Mouse (Mus musculus) lung, adult 2 months (tissue): ENCODE measurements around the gene Lsm11.

ENCODE experiments used
- CTCF ChIP-seq: fragments of 200-500 bp; IDR thresholded peaks from 2 replicates; pipeline ENCODE4 v1.5.1; 2011; ENCODE audit warnings: mild to moderate bottlenecking, low read length, control low read depth; ENCODE audit not compliant: insufficient read depth
- POLR2A ChIP-seq: fragments of 200-500 bp; IDR thresholded peaks from 2 replicates; pipeline ENCODE4 v1.6.1; 2011; ENCODE audit warnings: low read depth, mild to moderate bottlenecking, control low read depth, low read length, borderline replicate concordance; ENCODE audit errors: extremely low read depth

DNA sequence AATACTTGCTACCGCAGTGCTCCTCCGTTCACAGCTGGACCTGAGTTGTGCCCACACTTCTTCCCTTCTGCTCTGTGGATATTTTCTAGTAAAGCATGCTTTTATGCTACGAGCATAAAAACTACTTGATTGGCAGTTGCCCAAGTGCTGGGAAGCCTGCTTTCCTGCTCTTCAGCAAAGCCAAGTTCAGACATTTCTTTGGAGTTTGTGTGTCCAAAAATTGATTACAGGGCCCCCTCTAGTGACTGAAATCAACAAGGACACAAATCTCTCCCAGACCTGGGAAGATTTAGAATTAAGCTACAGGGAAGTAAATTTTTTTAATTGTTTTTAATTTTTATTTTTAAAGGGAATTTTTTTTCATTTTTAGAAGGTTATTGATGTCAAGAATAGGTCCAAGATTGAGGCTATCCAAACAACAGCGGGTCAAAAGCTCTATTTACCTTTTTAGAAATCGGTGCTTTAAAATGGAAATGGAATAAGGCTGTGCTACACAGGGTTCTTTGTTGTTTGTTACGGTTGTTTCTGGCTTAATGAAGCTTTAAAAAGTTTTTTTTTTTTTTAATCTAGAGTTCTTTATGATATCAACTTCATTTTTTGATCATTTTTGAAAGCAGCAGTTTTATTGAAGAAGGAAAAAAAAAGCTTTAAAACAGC lies 63.6 kb downstream of the Lsm11 start:
- TF ChIP-seq CTCF (no peak), POLR2A (no peak)
